18 mouse cellular contexts compared by ENCODE assay signal in genomic region chr8:67622213-67622612, GRCm38 (mm10).
DNase-seq lines count a peak whose midpoint lies in the region; ATAC-seq lines count a peak whose summit lies in the region.
"Had no signal": no experiment of that assay in that cellular context is flagged by ENCODE, and none has a peak within 500 bp of the region (broad histone marks: within the 10 kb centered on the region; RNA-seq: fewer than 3 reads in every experiment).

No protein-coding gene starts in this region.

- DNase-seq in cerebellum, postnatal 4 days (ENCODE audit: low spot score in 2 of 2): no peak
- DNase-seq in cerebellum, adult 9-10 months: peak; percentile 91
- peak; percentile 80 to 84 for DNase-seq in cerebellum, postnatal 25 days
- DNase-seq in kidney, postnatal 14 days: no peak
- DNase-seq in layer of hippocampus, postnatal 36 days: no peak
- DNase-seq: adrenal gland, adult 8-10 months; B cell, adult 2 months; forebrain, postnatal 0 days; gastrocnemius, adult 2 months; gastrocnemius, postnatal 25 days; heart, postnatal 4 days; kidney, adult 11 months; kidney, adult 9 months had no signal

- ATAC-seq in cerebellum, adult (ENCODE audit: insufficient number of reproducible peaks, low FRiP score, low TSS enrichment): peak; percentile 96
- no peak for ATAC-seq in monocyte, adult 5-6 weeks (replicated peaks; ENCODE audit: insufficient number of reproducible peaks, low FRiP score, low TSS enrichment, poor library complexity, severe bottlenecking)
- ATAC-seq: CD4-positive, CD25-positive, alpha-beta regulatory T cell, adult 4 months; forebrain, embryonic 13.5 days; forebrain, postnatal 0 days; hindbrain, postnatal 0 days had no signal

Comparison
In these comparisons a context has a peak if more than half of its experiments do, and no peak if none do; other contexts are left out.
1. DNase-seq: peak in cerebellum, adult 9-10 months (single experiment) and cerebellum, postnatal 25 days (2 of 2); none in cerebellum, postnatal 4 days (0 of 2), kidney, postnatal 14 days (single experiment) and layer of hippocampus, postnatal 36 days (0 of 2).